Mouse (Mus musculus) gastrocnemius, postnatal 10 days (tissue): ENCODE measurements at regions not wholly inside any gene's neighbourhood (a gene's known extent, or its start where the extent isn't known, plus 50 kb on each side); places are given as distances from the start of the nearest gene placed in this dataset.

Source experiments
- DNase-seq: peaks from one replicate; pipeline ENCODE4 v3.0.0; 2021; ENCODE audit warnings: mixed read lengths

DNA sequence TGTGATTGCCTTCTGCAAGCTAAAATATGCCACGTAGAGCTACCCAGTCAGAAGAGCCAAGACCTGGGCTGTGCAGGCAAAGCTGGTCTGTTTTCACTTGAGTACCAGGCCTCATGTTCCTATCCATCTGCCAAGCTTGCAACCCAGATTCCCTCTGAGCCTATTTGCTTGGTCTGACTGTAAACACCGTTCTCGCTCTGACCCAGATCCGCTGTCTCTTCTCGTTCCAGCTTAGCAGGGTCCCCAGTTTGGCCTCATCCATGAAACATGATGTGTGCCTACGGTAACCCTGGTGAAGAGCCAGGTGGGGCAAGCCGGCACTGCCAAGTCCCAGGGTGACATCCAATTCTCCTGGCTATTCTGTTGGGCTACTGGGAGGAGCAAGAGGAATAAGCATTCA lies 192.5 kb upstream of the Serp2 start:
- peak; percentile 31 for DNase-seq

- no peak for DNase-seq
Observed at GRCm38 (mm10) chr14:76748711-76749110, 192.0 kb upstream of the Serp2 start.

DNA sequence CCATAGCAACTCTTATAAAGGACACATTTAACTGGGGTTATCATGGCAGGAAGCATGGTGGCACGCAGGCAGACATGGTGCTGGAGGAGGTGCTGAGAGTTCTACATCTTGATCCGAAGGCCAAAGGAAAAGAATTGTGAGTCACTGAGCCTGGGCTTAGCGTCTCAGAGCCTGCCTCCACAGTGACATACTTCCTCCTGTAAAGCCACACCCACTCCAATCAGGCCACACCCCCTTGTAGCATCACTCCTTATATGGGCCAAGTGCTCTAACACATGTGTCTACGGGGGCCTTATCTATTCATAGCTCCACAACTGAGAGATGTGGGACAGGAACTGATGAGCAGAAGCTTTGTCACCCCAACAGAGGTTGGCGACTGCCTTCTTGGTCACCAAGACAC lies 191.1 kb upstream of the Serp2 start:
- no peak for DNase-seq

DNA sequence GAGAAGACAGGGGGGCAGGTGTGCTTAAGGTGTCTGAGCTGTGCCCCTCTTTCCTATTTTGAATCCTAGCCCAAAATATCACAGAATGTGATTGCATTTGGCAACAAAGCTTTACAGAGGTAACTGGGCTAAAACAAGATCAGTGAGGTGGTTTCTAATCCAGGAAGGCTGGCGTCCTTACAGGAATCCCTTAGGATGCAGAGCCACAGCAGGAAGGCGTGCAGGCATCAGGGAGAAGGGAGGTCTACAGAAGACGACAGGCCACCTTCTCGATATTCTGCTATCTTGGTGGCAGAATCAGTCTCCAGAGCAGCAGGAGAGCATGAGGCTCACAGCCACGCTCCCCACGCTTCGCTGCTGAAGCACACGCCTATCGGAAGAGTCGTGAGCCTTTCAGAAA lies 189.6 kb upstream of the Serp2 start:
- no peak for DNase-seq

GRCm38 (mm10) chr14:76744674-76745433 lies 188.2 kb upstream of the Serp2 start:
- no peak for DNase-seq

GRCm38 (mm10) chr14:76742297-76742696 lies 185.6 kb upstream of the Serp2 start:
- DNase-seq = no peak

GRCm38 (mm10) chr14:76739836-76740597 lies 183.3 kb upstream of the Serp2 start:
- peak; percentile 41 for DNase-seq

GRCm38 (mm10) chr14:76735997-76736396 lies 179.3 kb upstream of the Serp2 start:
- DNase-seq = no peak

GRCm38 (mm10) chr14:76735107-76735506 lies 178.4 kb upstream of the Serp2 start:
- no peak for DNase-seq

DNA sequence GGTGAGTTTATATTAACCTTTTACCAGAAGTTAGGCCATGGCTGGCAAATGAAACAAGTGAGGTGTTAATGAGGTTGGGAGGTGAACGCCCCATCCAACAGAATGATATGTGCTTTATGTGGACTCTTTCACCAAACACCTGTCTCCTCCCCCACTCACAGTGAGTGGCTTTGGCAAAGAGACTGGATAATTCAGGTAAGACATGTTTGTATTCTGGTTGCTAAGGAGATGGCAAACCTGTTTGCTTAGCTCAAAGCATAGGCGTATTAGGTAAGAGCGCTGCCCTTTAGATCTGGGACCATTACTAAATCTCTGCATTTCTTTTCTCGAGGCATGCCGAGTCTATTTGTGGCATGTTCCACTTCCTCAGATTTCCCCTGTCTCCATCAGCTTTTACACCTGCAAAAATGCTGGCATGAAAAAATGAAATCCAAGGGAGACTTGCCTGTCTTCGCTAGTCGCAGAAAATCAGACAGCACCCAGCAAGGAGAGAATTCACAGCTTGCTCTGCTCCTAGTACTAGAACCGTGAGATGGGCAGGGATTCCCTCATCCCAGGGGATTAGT lies 176.7 kb upstream of the Serp2 start:
- no peak for DNase-seq

- DNase-seq = peak; percentile 24
Observed at GRCm38 (mm10) chr14:76731096-76731986, 174.7 kb upstream of the Serp2 start.

DNA sequence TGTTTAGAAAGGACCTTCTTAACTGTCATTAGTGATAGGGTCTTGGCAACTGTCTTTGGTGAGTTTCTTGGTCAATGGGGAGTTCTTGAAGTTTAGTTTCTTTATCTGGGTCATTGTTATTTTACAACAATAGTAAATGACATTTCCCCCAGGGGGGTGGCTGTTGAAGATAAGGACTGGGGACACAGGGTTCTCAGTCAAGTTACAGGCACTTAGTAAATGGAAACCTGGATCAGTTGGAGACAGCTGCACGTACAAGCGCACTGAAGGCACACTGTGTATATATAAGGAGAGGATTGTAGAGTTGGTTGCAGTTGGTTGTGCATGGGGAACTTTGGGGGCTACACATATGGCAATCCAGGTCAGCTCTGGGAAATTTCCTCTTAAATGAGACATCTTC lies 169.2 kb upstream of the Serp2 start:
- no peak for DNase-seq

- DNase-seq = peak; percentile 38
Observed at GRCm38 (mm10) chr14:76725231-76725630, 168.5 kb upstream of the Serp2 start.

DNA sequence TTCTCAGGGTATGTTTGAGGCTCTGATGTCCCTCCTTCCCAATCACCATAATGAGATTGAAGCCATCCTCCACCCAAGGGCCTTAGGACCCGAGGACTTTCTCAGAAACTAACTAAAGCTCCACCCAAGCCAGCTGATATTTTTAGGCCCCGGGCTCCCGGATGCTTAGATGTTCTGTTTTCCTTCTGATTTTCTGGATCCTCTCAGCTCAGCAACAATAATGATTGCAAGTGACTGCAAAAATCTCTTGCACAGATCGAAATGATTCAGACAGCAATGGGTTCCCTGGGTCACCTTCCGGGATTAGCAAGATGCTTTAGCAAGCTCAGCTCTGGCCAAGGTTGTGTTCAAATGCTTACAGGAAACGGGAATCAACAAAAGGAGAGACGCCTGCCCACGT lies 168.1 kb upstream of the Serp2 start:
- no peak for DNase-seq

DNA sequence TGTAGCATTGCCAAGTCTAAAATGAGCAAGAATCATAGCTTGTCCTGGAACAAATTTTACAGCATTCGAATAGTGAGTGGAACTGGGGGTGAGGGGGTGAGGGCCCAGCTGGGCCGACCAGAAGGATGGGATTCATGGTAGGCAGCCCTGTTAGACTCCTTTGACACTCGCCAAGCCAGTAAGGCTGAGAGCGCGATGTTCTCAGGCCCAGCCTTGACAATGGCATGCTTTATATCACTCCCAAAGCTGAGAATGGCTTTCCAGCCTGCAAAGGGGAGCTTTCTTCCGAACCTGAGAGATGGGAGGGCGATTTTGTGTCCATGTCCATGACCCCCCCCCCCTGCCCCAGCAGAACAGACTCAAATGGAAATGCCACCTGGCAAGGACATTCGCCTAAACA lies 167.7 kb upstream of the Serp2 start:
- DNase-seq = no peak

DNA sequence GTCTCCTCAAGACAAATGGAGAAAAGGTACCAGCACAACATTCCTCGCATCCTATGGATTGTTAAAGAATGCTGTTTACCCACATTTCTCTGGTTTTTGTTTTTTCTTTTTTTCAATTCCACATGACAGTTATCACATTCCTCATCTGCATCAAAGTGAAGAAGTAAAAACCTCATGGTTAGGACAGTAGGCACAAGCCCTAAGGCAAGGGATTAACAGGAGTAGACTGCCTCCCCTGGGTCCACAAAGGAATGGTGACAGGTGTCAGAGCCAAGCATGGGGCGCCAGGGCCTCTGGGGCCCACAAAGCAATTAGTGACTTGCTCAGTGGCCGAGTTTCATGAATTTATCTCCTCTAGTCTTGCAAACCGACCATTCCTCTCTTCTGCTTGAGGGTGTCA lies 166.9 kb upstream of the Serp2 start:
- DNase-seq = no peak

DNA sequence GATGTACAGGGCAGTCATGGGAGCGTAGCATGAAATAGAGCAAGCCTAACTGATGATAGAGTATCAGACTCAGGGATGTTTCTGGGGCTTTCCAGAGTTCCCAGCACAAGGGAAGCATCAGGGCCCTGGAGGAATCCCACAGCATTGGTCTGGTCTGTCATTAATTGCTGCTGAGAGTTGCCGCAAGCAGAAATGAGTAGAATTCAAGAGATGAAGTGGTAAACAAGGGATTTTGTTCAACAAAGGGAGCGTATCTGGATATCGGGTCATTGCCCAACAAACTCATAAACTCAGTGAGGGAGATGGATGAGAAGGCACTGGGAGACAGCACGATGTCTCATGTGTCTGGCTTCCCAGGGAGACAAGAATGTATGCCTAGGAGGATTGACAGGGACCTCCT lies 165.6 kb upstream of the Serp2 start:
- DNase-seq = no peak

- no peak for DNase-seq
Observed at GRCm38 (mm10) chr14:76721751-76722150, 165.1 kb upstream of the Serp2 start.

- DNase-seq = no peak
Observed at GRCm38 (mm10) chr14:76717081-76717480, 160.4 kb upstream of the Serp2 start.

- DNase-seq = no peak
Observed at GRCm38 (mm10) chr14:76714727-76715126, 158.0 kb upstream of the Serp2 start.

- DNase-seq = no peak
Observed at GRCm38 (mm10) chr14:76713946-76714345, 157.3 kb upstream of the Serp2 start.

GRCm38 (mm10) chr14:76708728-76709127 lies 152.0 kb upstream of the Serp2 start:
- DNase-seq = peak; percentile 26

DNA sequence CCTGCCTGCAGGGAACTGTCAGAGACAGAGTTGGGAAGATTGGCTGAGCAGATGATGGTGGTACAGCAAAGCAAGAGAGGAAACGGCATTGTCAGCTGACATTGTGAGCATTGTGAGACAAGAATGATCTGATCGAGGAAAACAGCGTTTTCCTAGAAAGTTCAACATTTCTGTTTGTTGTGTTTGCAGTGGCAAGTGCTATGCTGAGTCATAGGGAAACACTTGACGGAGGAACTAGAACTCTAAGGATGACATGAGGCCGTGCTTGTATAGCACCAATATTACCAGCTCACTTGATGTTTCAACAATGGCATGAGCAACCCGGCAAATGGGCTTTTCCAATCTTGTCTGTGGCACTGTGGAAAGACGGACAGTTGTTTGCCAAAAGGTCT lies 146.7 kb upstream of the Serp2 start:
- no peak for DNase-seq
